Mouse (Mus musculus): ENCODE results near the gene Slc35g1. TPM values are rescaled to one million over a fixed set of nuclear protein-coding genes. Genes with fewer than 3 reads are reported as not detected.

Gene Slc35g1
- 1.1 and 1.2 TPM in 2 replicates for polyA plus RNA-seq (2014; fragmentation: Nextera tagmentation; extraction: Ambion mirVana)

GRCm38 (mm10) chr19:38395701-38396632 lies at the start of gene Slc35g1:
Gene Slc35g1, plus strand, starts transcription at chr19:38395980.
- H3K27me3 ChIP-seq (ENCODE audit: control insufficient read depth, insufficient read depth, low read length), result no peaks in the 10 kb centered on the region
- ATAC-seq (ENCODE audit: low FRiP score) (peak; percentile 92), DNase-seq (ENCODE audit: low spot score) (peak; percentile 76)
- H3K27ac ChIP-seq, result 0 out of 2 replicates have a peak within 1 kb of the TSS, but pooled peaks have one; percentile 26
- H3K9me3 ChIP-seq (ENCODE audit: control insufficient read depth, low read length), result no peaks in the 10 kb centered on the region
- H3K4me1 ChIP-seq (replicated peaks; ENCODE audit: control insufficient read depth, insufficient read depth, low read length), result no peaks in the 10 kb centered on the region
- H3K4me2 ChIP-seq (replicated peaks), result peak within 1 kb of the TSS; percentile 82
- H3K9ac ChIP-seq, result peak within 1 kb of the TSS; percentile 73
- peak within 1 kb of the TSS; percentile 73 for H3K4me3 ChIP-seq (replicated peaks; ENCODE audit: low read length)
- no peaks in the 10 kb centered on the region for H3K36me3 ChIP-seq (replicated peaks; ENCODE audit: control insufficient read depth, insufficient read depth)
- WGBS, result under 1% methylated on average over 82 of the region's 90 CpGs

DNA sequence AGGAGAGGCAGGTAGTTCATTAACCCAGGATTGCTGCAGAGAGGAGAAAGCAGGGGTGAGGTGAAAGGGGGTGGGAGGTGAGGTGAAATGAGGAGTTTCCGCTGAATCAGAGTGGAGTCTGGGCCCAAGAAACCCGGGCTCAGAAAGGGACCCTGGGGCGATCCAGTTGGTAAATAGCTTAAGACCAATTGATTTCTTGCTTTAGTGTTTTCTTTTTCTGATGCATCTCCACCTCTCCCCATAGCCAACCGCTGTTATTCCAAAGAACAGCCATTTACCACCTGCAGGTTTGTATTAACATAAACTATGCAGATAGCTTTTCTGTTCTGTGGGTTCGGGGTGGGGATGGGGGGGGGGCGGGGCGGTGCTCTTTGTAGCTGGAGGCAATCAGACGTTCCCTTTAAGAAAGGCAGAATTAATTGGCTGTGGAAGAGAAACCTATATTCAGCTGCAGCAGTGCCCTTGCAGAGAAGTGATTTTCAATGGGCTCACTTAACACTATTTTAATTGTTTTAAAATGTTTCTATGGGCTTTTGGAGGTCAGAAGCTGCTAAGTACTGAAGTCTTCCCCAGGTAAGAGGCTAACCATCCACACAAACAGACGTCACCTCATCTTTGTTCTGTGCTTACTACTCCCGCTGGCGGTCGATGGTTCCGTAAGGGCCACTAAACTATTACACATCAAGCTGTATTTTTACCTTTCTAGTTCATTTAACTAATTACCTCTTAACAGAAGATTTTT lies 47.3 kb upstream of the Slc35g1 start:
- Histone ChIP-seq H3K9ac (no peak overlapping the region), H3K4me2 (replicated peaks) (peak overlapping the region; percentile 25; the same call in 1 of the 2 replicates), H3K36me3 (replicated peaks; ENCODE audit: control insufficient read depth, insufficient read depth) (no peaks in the 10 kb centered on the region), H3K4me1 (replicated peaks; ENCODE audit: control insufficient read depth, insufficient read depth, low read length) (peaks cover 7% of the 10 kb centered on the region), H3K27me3 (ENCODE audit: control insufficient read depth, insufficient read depth, low read length) (no peaks in the 10 kb centered on the region), H3K27ac (peak overlapping the region; percentile 61), H3K9me3 (ENCODE audit: control insufficient read depth, low read length) (no peaks in the 10 kb centered on the region), H3K4me3 (replicated peaks; ENCODE audit: low read length) (peak overlapping the region; percentile 5; the same call in 1 of the 2 replicates)
- DNase-seq (ENCODE audit: low spot score) (peak; percentile 42), ATAC-seq (ENCODE audit: low FRiP score) (peak; percentile 78)
- 22% methylated on average over 13 of the region's 13 CpGs for WGBS

DNA sequence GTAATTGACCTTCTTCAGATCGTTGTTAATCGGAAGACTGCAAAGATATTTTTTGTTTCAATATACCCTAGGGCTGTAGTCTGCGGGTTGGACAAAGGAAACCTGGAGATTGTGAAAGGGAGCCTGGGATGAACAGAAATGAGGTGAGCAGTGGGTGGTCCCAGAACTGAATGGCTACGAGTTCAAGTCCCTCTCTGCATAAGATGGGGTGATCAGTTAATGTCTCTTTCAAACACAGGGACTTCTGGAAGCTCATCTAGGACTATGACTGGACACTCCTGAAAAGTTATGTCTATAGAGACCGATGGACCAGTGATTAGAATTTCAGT lies 46.8 kb upstream of the Slc35g1 start:
- DNase-seq (ENCODE audit: low spot score), result no peak
- peak overlapping the region; percentile 51; the same call in 1 of the 2 replicates for H3K27ac ChIP-seq
- ATAC-seq (ENCODE audit: low FRiP score), result no peak
- WGBS, result 66% methylated on average over 5 of the region's 5 CpGs
- H3K4me1 ChIP-seq (replicated peaks; ENCODE audit: control insufficient read depth, insufficient read depth, low read length), result peaks cover 7% of the 10 kb centered on the region
- H3K9ac ChIP-seq, result no peak overlapping the region
- H3K9me3 ChIP-seq (ENCODE audit: control insufficient read depth, low read length), result no peaks in the 10 kb centered on the region
- H3K4me2 ChIP-seq (replicated peaks), result peak overlapping the region; percentile 25; the same call in 1 of the 2 replicates
- H3K27me3 ChIP-seq (ENCODE audit: control insufficient read depth, insufficient read depth, low read length), result no peaks in the 10 kb centered on the region
- H3K4me3 ChIP-seq (replicated peaks; ENCODE audit: low read length), result peak overlapping the region; percentile 5; the same call in 1 of the 2 replicates
- no peaks in the 10 kb centered on the region for H3K36me3 ChIP-seq (replicated peaks; ENCODE audit: control insufficient read depth, insufficient read depth)

- Histone ChIP-seq H3K4me2 (replicated peaks) (no peak overlapping the region), H3K9me3 (ENCODE audit: control insufficient read depth, low read length) (no peaks in the 10 kb centered on the region), H3K9ac (no peak overlapping the region), H3K36me3 (replicated peaks; ENCODE audit: control insufficient read depth, insufficient read depth) (no peaks in the 10 kb centered on the region), H3K27me3 (ENCODE audit: control insufficient read depth, insufficient read depth, low read length) (no peaks in the 10 kb centered on the region), H3K27ac (no peak overlapping the region), H3K4me3 (replicated peaks; ENCODE audit: low read length) (no peak overlapping the region), H3K4me1 (replicated peaks; ENCODE audit: control insufficient read depth, insufficient read depth, low read length) (peaks cover 7% of the 10 kb centered on the region)
- 92% methylated on average over 2 of the region's 2 CpGs for WGBS
- ATAC-seq (ENCODE audit: low FRiP score) (no peak), DNase-seq (ENCODE audit: low spot score) (no peak)
Observed at GRCm38 (mm10) chr19:38351202-38351601, 44.6 kb upstream of the Slc35g1 start.

DNA sequence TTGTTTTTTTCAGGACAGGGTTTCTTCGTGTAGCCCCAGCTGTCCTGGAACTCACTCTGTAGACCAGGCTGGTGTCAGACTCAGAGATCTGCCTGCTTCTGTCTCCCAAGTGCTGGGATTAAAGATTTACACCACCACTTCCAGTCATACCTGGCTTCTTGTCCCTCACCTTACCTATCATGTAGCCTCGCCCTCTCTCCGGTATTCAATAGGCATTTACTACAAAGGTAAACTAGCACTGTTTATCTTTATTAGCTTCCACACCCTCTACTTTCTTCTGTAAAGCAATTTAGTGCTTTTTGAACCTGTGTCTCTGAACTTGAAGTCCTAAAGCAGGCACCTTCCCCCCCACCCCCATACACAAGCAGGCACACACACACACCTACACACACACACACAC lies 44.1 kb upstream of the Slc35g1 start:
- DNase-seq (ENCODE audit: low spot score), result no peak
- WGBS, result 90% methylated on average over 3 of the region's 3 CpGs
- Histone ChIP-seq H3K27ac (no peak overlapping the region), H3K9ac (no peak overlapping the region), H3K9me3 (ENCODE audit: control insufficient read depth, low read length) (no peaks in the 10 kb centered on the region), H3K4me3 (replicated peaks; ENCODE audit: low read length) (no peak overlapping the region), H3K4me1 (replicated peaks; ENCODE audit: control insufficient read depth, insufficient read depth, low read length) (peaks cover 7% of the 10 kb centered on the region), H3K27me3 (ENCODE audit: control insufficient read depth, insufficient read depth, low read length) (no peaks in the 10 kb centered on the region), H3K4me2 (replicated peaks) (no peak overlapping the region), H3K36me3 (replicated peaks; ENCODE audit: control insufficient read depth, insufficient read depth) (no peaks in the 10 kb centered on the region)
- no peak for ATAC-seq (ENCODE audit: low FRiP score)

- Histone ChIP-seq H3K4me1 (replicated peaks; ENCODE audit: control insufficient read depth, insufficient read depth, low read length) (peaks cover 7% of the 10 kb centered on the region), H3K9me3 (ENCODE audit: control insufficient read depth, low read length) (no peaks in the 10 kb centered on the region), H3K9ac (no peak overlapping the region), H3K36me3 (replicated peaks; ENCODE audit: control insufficient read depth, insufficient read depth) (no peaks in the 10 kb centered on the region), H3K4me3 (replicated peaks; ENCODE audit: low read length) (no peak overlapping the region), H3K4me2 (replicated peaks) (no peak overlapping the region), H3K27ac (no peak overlapping the region), H3K27me3 (ENCODE audit: control insufficient read depth, insufficient read depth, low read length) (no peaks in the 10 kb centered on the region)
- DNase-seq (ENCODE audit: low spot score) (peak; percentile 92), ATAC-seq (ENCODE audit: low FRiP score) (peak; percentile 73; the same call in 1 of the 2 replicates)
- 44% methylated on average over 6 of the region's 6 CpGs for WGBS
Observed at GRCm38 (mm10) chr19:38352495-38353130, 43.2 kb upstream of the Slc35g1 start.

DNA sequence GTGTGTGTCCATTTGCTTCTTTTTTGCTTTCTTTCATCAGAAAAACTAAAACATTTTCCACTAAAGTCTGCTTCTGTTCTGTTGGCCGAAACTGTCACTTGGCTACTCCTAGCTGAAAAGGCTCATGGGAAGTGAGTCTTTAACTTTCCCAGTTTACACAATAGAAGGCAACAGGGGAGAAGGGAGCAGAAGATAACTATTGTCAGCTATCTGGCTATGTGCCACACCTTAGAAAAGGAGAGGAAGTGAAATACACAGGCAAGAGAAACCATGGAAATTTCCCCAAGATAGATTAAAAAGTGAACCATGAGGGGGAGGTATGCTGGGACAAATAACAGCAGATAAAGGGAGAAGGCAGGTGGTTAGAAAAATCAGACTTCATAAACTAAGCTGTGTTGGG lies 41.5 kb upstream of the Slc35g1 start:
- no peak for ATAC-seq (ENCODE audit: low FRiP score)
- no peak overlapping the region for H3K9ac ChIP-seq
- no peak overlapping the region for H3K4me3 ChIP-seq (replicated peaks; ENCODE audit: low read length)
- H3K4me2 ChIP-seq (replicated peaks), result no peak overlapping the region
- H3K4me1 ChIP-seq (replicated peaks; ENCODE audit: control insufficient read depth, insufficient read depth, low read length), result no peaks in the 10 kb centered on the region
- DNase-seq (ENCODE audit: low spot score), result no peak
- H3K9me3 ChIP-seq (ENCODE audit: control insufficient read depth, low read length), result no peaks in the 10 kb centered on the region
- no peaks in the 10 kb centered on the region for H3K36me3 ChIP-seq (replicated peaks; ENCODE audit: control insufficient read depth, insufficient read depth)
- H3K27me3 ChIP-seq (ENCODE audit: control insufficient read depth, insufficient read depth, low read length), result no peaks in the 10 kb centered on the region
- 82% methylated on average over 1 of the region's 1 CpGs for WGBS
- H3K27ac ChIP-seq, result no peak overlapping the region

DNA sequence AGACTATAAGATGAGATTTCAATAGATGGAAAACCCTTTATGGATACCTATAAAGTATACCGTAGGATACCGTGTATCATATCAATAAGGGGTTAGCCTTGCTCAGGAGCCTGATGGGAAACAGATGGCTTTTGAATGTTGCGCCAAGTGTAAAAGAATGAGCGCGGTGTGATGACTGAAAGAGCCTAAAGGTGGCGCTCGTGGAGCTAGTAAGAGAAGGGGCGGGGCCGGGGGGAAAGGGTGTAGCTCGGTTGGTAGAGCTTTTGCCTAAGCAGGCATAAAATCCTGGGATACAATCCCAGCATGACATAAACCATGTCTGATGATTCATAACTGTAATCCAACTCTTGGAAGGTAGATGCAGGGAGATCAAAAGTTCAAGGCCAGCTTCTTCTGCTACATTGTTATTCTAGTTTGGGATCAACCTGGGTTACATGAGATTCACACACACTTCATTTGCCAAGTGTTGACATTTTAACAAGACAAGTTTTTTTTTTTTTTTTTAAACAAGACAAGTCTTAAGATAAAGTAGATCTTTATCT lies 40.9 kb upstream of the Slc35g1 start:
- WGBS, result 68% methylated on average over 10 of the region's 10 CpGs
- Histone ChIP-seq H3K9me3 (ENCODE audit: control insufficient read depth, low read length) (no peaks in the 10 kb centered on the region), H3K27ac (no peak overlapping the region), H3K27me3 (ENCODE audit: control insufficient read depth, insufficient read depth, low read length) (no peaks in the 10 kb centered on the region), H3K9ac (no peak overlapping the region), H3K4me2 (replicated peaks) (no peak overlapping the region), H3K4me3 (replicated peaks; ENCODE audit: low read length) (no peak overlapping the region), H3K4me1 (replicated peaks; ENCODE audit: control insufficient read depth, insufficient read depth, low read length) (no peaks in the 10 kb centered on the region), H3K36me3 (replicated peaks; ENCODE audit: control insufficient read depth, insufficient read depth) (no peaks in the 10 kb centered on the region)
- DNase-seq (ENCODE audit: low spot score) (no peak), ATAC-seq (ENCODE audit: low FRiP score) (no peak)
